In the genomic region with DNA sequence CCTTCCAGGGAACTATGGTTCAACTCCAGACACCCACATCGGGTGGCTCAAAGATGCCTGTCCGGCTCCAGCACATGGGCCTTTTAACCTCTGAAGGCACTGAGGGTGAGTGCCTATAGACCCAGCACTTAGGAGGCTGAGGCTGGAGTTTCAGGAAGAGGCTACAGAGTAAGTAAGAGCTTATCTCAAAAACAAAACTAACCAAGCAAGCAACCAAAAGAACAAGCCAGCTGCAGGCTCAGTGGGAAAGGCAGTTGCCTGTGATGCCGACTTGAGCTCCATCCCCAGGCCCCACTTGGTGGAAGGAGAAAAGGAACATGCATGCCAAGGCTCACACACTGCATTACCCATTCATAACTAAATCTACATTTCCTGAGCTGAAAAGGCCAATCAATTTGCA, we compare ENCODE assay signal across 8 mouse cellular contexts. TPM values are rescaled to one million over a fixed set of nuclear protein-coding genes. Genes with fewer than 3 reads are reported as not detected.
A peak's percentile ranks its signal among the peaks of the same experiment; 100 is the strongest.
DNase-seq lines count a peak whose midpoint lies in the region; ATAC-seq and TF ChIP-seq lines count a peak whose summit lies in the region.

No protein-coding gene starts in this region.

- H3K9ac ChIP-seq in kidney, postnatal 0 days (ENCODE audit: low read depth, low read length) = no peak overlapping the region; the same call in 1 of the 2 replicates
- H3K9ac ChIP-seq in kidney, embryonic 14.5 days (ENCODE audit: low read depth, low read length) = no peak overlapping the region
- H3K9ac ChIP-seq in embryonic facial prominence, embryonic 13.5 days = no peak overlapping the region
- peak overlapping the region; percentile 71; the same call in 1 of the 2 replicates for H3K9ac ChIP-seq in limb, embryonic 13.5 days
- H3K9ac ChIP-seq in stomach, embryonic 15.5 days = no peak overlapping the region

- DNase-seq in kidney, postnatal 0 days (ENCODE audit: low spot score) = no peak
- DNase-seq in adrenal gland, postnatal 10 days = no peak
- DNase-seq in ovary, postnatal 14 days (ENCODE audit: low spot score) = no peak
- no peak for DNase-seq in embryo, embryonic 9.5 days (ENCODE audit: extremely low spot score)

- no peak overlapping the region for H3K27ac ChIP-seq in kidney, postnatal 0 days
- no peak overlapping the region for H3K27ac ChIP-seq in kidney, embryonic 14.5 days (ENCODE audit: low read depth, low read length)
- no peak overlapping the region for H3K27ac ChIP-seq in embryonic facial prominence, embryonic 13.5 days
- H3K27ac ChIP-seq in limb, embryonic 13.5 days = no peak overlapping the region
- H3K27ac ChIP-seq in stomach, embryonic 15.5 days = no peak overlapping the region

- H3K9me3 ChIP-seq in kidney, postnatal 0 days (replicated peaks; ENCODE audit: low read length) = no peaks in the 10 kb centered on the region
- 0 out of 2 replicates have a peak, but pooled peaks cover 4% of the 10 kb centered on the region for H3K9me3 ChIP-seq in kidney, embryonic 14.5 days (ENCODE audit: control insufficient read depth, low read length)
- no peaks in the 10 kb centered on the region for H3K9me3 ChIP-seq in embryonic facial prominence, embryonic 13.5 days
- H3K9me3 ChIP-seq in limb, embryonic 13.5 days = no peaks in the 10 kb centered on the region
- H3K9me3 ChIP-seq in stomach, embryonic 15.5 days = no peaks in the 10 kb centered on the region

- ATAC-seq in kidney, postnatal 0 days (replicated peaks; ENCODE audit: low FRiP score, low read depth) = no peak
- ATAC-seq in kidney, embryonic 14.5 days (ENCODE audit: low FRiP score, low TSS enrichment) = no peak
- ATAC-seq in embryonic facial prominence, embryonic 13.5 days (ENCODE audit: insufficient number of reproducible peaks, insufficient read depth, low FRiP score, low TSS enrichment, low read depth) = no peak
- no peak for ATAC-seq in limb, embryonic 13.5 days (ENCODE audit: low FRiP score, low read depth)
- ATAC-seq in stomach, embryonic 15.5 days (ENCODE audit: insufficient read depth, low FRiP score, low read depth) = no peak

- H3K4me1 ChIP-seq in kidney, postnatal 0 days (replicated peaks; ENCODE audit: insufficient read depth, low read length) = 0 out of 2 replicates have a peak, but pooled peaks cover 6% of the 10 kb centered on the region
- H3K4me1 ChIP-seq in kidney, embryonic 14.5 days (ENCODE audit: control insufficient read depth, insufficient read depth, low read length) = peaks cover 16% of the 10 kb centered on the region
- H3K4me1 ChIP-seq in embryonic facial prominence, embryonic 13.5 days = peaks cover 16% of the 10 kb centered on the region
- H3K4me1 ChIP-seq in limb, embryonic 13.5 days = peaks cover 10% of the 10 kb centered on the region
- H3K4me1 ChIP-seq in stomach, embryonic 15.5 days = peaks cover 3% of the 10 kb centered on the region; the same call in 1 of the 2 replicates

- H3K27me3 ChIP-seq in kidney, postnatal 0 days (ENCODE audit: insufficient read depth, low read length) = no peaks in the 10 kb centered on the region
- H3K27me3 ChIP-seq in kidney, embryonic 14.5 days (ENCODE audit: control insufficient read depth, insufficient read depth, low read length) = no peaks in the 10 kb centered on the region
- H3K27me3 ChIP-seq in embryonic facial prominence, embryonic 13.5 days = peaks cover 24% of the 10 kb centered on the region
- H3K27me3 ChIP-seq in limb, embryonic 13.5 days = peaks cover 30% of the 10 kb centered on the region
- no peaks in the 10 kb centered on the region for H3K27me3 ChIP-seq in stomach, embryonic 15.5 days (replicated peaks)

- no peak for TF ChIP-seq CTCF in kidney, postnatal 0 days (IDR thresholded peaks at IDR 0.05; ENCODE audit: low read depth)

- 36% methylated on average over 3 of the region's 3 CpGs for WGBS in kidney, postnatal 0 days
- 34% methylated on average over 3 of the region's 3 CpGs for WGBS in kidney, embryonic 14.5 days
- WGBS in embryonic facial prominence, embryonic 13.5 days = 45% methylated on average over 3 of the region's 3 CpGs
- WGBS in limb, embryonic 13.5 days = 55% methylated on average over 3 of the region's 3 CpGs
- 47% methylated on average over 3 of the region's 3 CpGs for WGBS in stomach, embryonic 15.5 days

- peak overlapping the region; percentile 93; the same call in 1 of the 2 replicates for H3K4me2 ChIP-seq in kidney, postnatal 0 days (ENCODE audit: low read length)
- no peak overlapping the region for H3K4me2 ChIP-seq in kidney, embryonic 14.5 days (replicated peaks; ENCODE audit: low read depth, low read length)
- H3K4me2 ChIP-seq in embryonic facial prominence, embryonic 13.5 days = peak overlapping the region; percentile 95
- peak overlapping the region; percentile 91 for H3K4me2 ChIP-seq in limb, embryonic 13.5 days (replicated peaks)
- H3K4me2 ChIP-seq in stomach, embryonic 15.5 days = peak overlapping the region; percentile 92

- H3K36me3 ChIP-seq in kidney, postnatal 0 days (ENCODE audit: insufficient read depth, low read length) = no peaks in the 10 kb centered on the region
- no peaks in the 10 kb centered on the region for H3K36me3 ChIP-seq in kidney, embryonic 14.5 days (ENCODE audit: control insufficient read depth, insufficient read depth, low read length)
- H3K36me3 ChIP-seq in embryonic facial prominence, embryonic 13.5 days = no peaks in the 10 kb centered on the region
- no peaks in the 10 kb centered on the region for H3K36me3 ChIP-seq in limb, embryonic 13.5 days
- H3K36me3 ChIP-seq in stomach, embryonic 15.5 days = no peaks in the 10 kb centered on the region

- H3K4me3 ChIP-seq in kidney, postnatal 0 days (replicated peaks; ENCODE audit: low read depth, low read length) = no peak overlapping the region
- H3K4me3 ChIP-seq in kidney, embryonic 14.5 days (ENCODE audit: low read length) = no peak overlapping the region
- H3K4me3 ChIP-seq in embryonic facial prominence, embryonic 13.5 days = peak overlapping the region; percentile 49; the same call in 1 of the 2 replicates
- peak overlapping the region; percentile 50 for H3K4me3 ChIP-seq in limb, embryonic 13.5 days
- H3K4me3 ChIP-seq in stomach, embryonic 15.5 days (replicated peaks) = peak overlapping the region; percentile 51; the same call in 1 of the 2 replicates

RNA-seq across cellular contexts. Expression of gene Ccdc69, which starts 0.6 kb away (rescaled TPM):
- 2.4 and 2.5 TPM in 2 replicates for polyA plus RNA-seq in kidney, postnatal 0 days (2015; fragmentation: Nextera tagmentation; extraction: Ambion mirVana)
- polyA plus RNA-seq in kidney, embryonic 14.5 days (2014; fragmentation: Nextera tagmentation; extraction: Ambion mirVana) = 3.5 and 3.6 TPM in 2 replicates
- polyA plus RNA-seq in embryonic facial prominence, embryonic 13.5 days (2015; fragmentation: Nextera tagmentation; extraction: Ambion mirVana) = 0.27 and 0.41 TPM in 2 replicates
- polyA plus RNA-seq in limb, embryonic 13.5 days (2015; fragmentation: Nextera tagmentation; extraction: Ambion mirVana) = 0.57 and 0.90 TPM in 2 replicates
- 3.1 and 3.2 TPM in 2 replicates for polyA plus RNA-seq in stomach, embryonic 15.5 days (2015; fragmentation: Nextera tagmentation; extraction: Ambion mirVana)
- 1 to 10 TPM; 7.3 to 7.8 TPM for total RNA-seq in adrenal gland, postnatal 10 days (2021)

RNA-seq across cellular contexts. Expression of gene Gm2a, which starts 19.4 kb away (rescaled TPM):
- 57.6 and 59.8 TPM in 2 replicates for polyA plus RNA-seq in kidney, postnatal 0 days (2015; fragmentation: Nextera tagmentation; extraction: Ambion mirVana)
- 27.3 and 33.6 TPM in 2 replicates for polyA plus RNA-seq in kidney, embryonic 14.5 days (2014; fragmentation: Nextera tagmentation; extraction: Ambion mirVana)
- 15.4 and 17.4 TPM in 2 replicates for polyA plus RNA-seq in embryonic facial prominence, embryonic 13.5 days (2015; fragmentation: Nextera tagmentation; extraction: Ambion mirVana)
- 17.9 and 18.0 TPM in 2 replicates for polyA plus RNA-seq in limb, embryonic 13.5 days (2015; fragmentation: Nextera tagmentation; extraction: Ambion mirVana)
- 21.7 and 22.2 TPM in 2 replicates for polyA plus RNA-seq in stomach, embryonic 15.5 days (2015; fragmentation: Nextera tagmentation; extraction: Ambion mirVana)
- 10 to 100 TPM; 75.3 to 78.6 TPM for total RNA-seq in adrenal gland, postnatal 10 days (2021)

RNA-seq across cellular contexts. Expression of gene Anxa6, which starts 45.3 kb away (rescaled TPM):
- polyA plus RNA-seq in kidney, postnatal 0 days (2015; fragmentation: Nextera tagmentation; extraction: Ambion mirVana) = 146 and 176 TPM in 2 replicates
- 125 and 174 TPM in 2 replicates for polyA plus RNA-seq in kidney, embryonic 14.5 days (2014; fragmentation: Nextera tagmentation; extraction: Ambion mirVana)
- polyA plus RNA-seq in embryonic facial prominence, embryonic 13.5 days (2015; fragmentation: Nextera tagmentation; extraction: Ambion mirVana) = 246 and 262 TPM in 2 replicates
- 328 and 335 TPM in 2 replicates for polyA plus RNA-seq in limb, embryonic 13.5 days (2015; fragmentation: Nextera tagmentation; extraction: Ambion mirVana)
- 307 and 346 TPM in 2 replicates for polyA plus RNA-seq in stomach, embryonic 15.5 days (2015; fragmentation: Nextera tagmentation; extraction: Ambion mirVana)
- total RNA-seq in adrenal gland, postnatal 10 days (2021) = 100 to 1,000 TPM; 181 to 222 TPM

Comparison
In these comparisons a context has a peak if more than half of its experiments do, and no peak if none do; other contexts are left out.
1. H3K4me3 ChIP-seq: peak in embryonic facial prominence, embryonic 13.5 days (single experiment), limb, embryonic 13.5 days (single experiment) and stomach, embryonic 15.5 days (single experiment); none in kidney, postnatal 0 days (single experiment) and kidney, embryonic 14.5 days (single experiment).